Mouse (Mus musculus) bone marrow macrophage, adult 2 months (primary cell): Measurements from ENCODE around the gene Il1rap. TPM values are rescaled to one million over a fixed set of nuclear protein-coding genes. Genes with fewer than 3 reads are reported as not detected.

Experiments used
- H3K27ac ChIP-seq: 2 replicates; pipeline ENCODE4 v1.5.1; 2012; ENCODE audit warnings: low read depth, low read length; ENCODE audit not compliant: insufficient read depth
- H3K4me1 ChIP-seq: 2 replicates; pipeline ENCODE4 v1.6.1; 2012; ENCODE audit warnings: low read length; ENCODE audit not compliant: control insufficient read depth, insufficient read depth
- H3K4me3 ChIP-seq: 2 replicates; pipeline ENCODE4 v1.5.1; 2012; ENCODE audit warnings: mild to moderate bottlenecking, low read length, moderate library complexity; ENCODE audit not compliant: insufficient read depth
- CTCF ChIP-seq: IDR thresholded peaks from 2 replicates; pipeline ENCODE4 v1.5.1; 2012; ENCODE audit warnings: low read depth, mild to moderate bottlenecking, low read length, moderate library complexity
- POLR2A ChIP-seq: IDR thresholded peaks from 2 replicates; pipeline ENCODE4 v1.6.1; 2012; ENCODE audit warnings: mild to moderate bottlenecking, low read depth, low read length, borderline replicate concordance
- polyA plus RNA-seq: library from polyadenylated mRNA; stranded (reverse); fragments of >200 nt; gene quantifications from 2 replicates; pipeline ENCODE4 v1.2.4, GENCODE M21; 2012; ENCODE audit not compliant: missing spikeins, insufficient read depth, insufficient read length

The Il1rap gene
- polyA plus RNA-seq, 1 experiment, result 5.8 TPM

- Histone ChIP-seq H3K27ac (no peak overlapping the region), H3K4me1 (no peaks in the 10 kb centered on the region), H3K4me3 (no peak overlapping the region)
- TF ChIP-seq POLR2A (no peak), CTCF (no peak)
Measured at GRCm38 (mm10) chr16:26669081-26669480, 87.6 kb downstream of the Il1rap start.

DNA sequence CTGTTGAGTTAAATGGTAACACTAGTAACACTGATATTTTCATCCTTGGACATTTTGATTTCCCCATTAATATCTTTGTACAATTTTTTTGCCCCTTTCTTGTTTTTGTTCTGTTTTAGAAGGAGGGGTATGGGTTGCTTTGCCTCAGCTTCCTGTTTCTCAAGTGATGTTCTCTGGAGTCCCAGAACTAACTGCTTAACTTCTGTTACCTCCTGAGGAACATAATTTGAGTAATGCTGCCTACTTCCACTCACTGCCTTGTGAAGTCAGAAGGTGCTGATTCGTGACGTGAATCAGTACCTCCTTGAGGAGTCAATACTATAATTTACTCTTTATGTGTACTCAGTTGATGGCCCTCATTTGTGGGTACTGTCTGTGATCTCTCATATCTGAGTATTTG is 98.9 kb downstream of the Il1rap start:
- Histone ChIP-seq H3K27ac (no peak overlapping the region), H3K4me1 (0 out of 2 replicates have a peak, but pooled peaks cover 4% of the 10 kb centered on the region), H3K4me3 (no peak overlapping the region)
- TF ChIP-seq CTCF (no peak), POLR2A (no peak)

- H3K4me1 ChIP-seq, result peaks cover 6% of the 10 kb centered on the region
- H3K27ac ChIP-seq, result no peak overlapping the region
- no peak overlapping the region for H3K4me3 ChIP-seq
- TF ChIP-seq CTCF, result no peak
- no peak for TF ChIP-seq POLR2A
Measured at GRCm38 (mm10) chr16:26689771-26690170, 108.3 kb downstream of the Il1rap start.

DNA sequence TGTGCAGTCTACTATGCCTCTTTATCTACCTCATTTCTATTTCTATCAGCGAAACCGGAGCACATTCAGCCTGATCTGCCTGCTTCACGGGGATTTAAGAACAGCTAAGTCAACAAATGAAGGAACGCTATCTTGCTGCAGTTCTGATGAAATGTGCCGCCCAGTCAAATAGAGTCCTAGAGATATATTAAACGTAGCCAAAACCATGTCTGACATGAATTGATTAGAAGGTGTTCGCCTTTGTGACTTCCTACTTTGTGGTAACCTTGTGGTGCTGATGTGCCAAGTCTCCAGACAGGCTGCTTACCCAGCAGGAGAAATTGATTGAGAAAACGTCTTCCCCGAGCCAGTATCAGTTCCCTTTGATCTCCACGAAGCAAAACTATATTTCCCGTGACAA is 109.8 kb downstream of the Il1rap start:
- TF ChIP-seq CTCF (no peak), POLR2A (no peak)
- H3K4me3 ChIP-seq, result no peak overlapping the region
- H3K27ac ChIP-seq, result no peak overlapping the region
- H3K4me1 ChIP-seq, result peaks cover 6% of the 10 kb centered on the region

- H3K4me1 ChIP-seq, result no peaks in the 10 kb centered on the region
- no peak for TF ChIP-seq CTCF
- H3K27ac ChIP-seq, result no peak overlapping the region
- no peak overlapping the region for H3K4me3 ChIP-seq
Measured at GRCm38 (mm10) chr16:26698076-26698475, 116.6 kb downstream of the Il1rap start.

DNA sequence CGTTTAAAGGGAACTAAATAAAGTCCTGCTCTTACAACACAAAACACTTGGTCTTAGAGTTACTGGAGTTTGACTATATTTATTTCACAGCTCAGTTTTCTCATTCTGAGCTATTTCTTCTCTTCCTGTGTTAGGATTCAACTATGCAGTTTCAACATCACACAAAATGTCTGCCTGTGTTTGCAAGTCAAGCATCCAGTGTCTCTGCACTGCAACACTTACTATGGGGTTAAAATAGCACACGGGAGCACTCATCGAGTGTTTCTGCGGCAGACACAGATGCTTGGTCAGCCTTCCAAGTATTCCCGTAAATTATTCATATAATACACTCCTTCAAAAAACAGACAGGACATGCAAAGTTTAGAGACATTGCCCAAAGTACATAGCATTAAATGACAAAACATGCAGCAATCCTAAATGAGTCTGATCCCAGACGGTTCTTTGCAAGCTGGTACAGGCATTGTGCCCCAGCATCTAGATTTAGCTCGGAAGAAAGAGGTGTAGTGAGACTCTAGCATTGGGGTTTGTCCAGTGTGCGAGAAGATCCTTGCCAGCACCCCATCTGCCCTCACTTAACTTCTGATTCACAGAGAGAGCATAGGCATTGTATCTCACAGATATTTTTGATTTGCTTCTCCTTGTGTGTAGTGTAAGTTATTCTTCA is 119.1 kb downstream of the Il1rap start:
- TF ChIP-seq CTCF (no peak), POLR2A (no peak)
- no peaks in the 10 kb centered on the region for H3K4me1 ChIP-seq
- no peak overlapping the region for H3K4me3 ChIP-seq
- H3K27ac ChIP-seq, result no peak overlapping the region

GRCm38 (mm10) chr16:26705658-26706371 is 124.3 kb downstream of the Il1rap start:
- TF ChIP-seq CTCF (no peak), POLR2A (no peak)

DNA sequence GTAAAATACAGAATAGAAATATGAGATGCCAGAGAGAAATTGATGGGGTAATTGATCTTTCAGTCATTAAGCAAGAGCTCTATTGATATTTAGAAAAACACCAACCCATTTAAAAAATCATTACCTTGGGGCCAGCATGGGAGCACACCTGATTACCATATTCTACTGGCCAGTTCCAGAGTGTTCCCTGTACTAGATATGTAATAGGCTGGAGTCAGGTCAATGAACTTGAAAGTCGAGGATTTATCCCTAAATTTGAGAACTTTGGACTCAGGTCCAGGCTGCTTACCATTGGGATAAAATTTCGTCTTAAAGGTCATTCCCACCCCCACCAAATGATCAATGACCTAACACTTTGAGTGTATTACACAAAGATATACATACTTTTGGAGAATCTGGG is 125.0 kb downstream of the Il1rap start:
- no peak for TF ChIP-seq POLR2A
- TF ChIP-seq CTCF, result no peak
- Histone ChIP-seq H3K4me3 (no peak overlapping the region), H3K27ac (no peak overlapping the region), H3K4me1 (no peaks in the 10 kb centered on the region)

More at GRCm38 (mm10) chr16:26705658-26706371, 124.3 kb downstream of the Il1rap start:
- no peaks in the 10 kb centered on the region for H3K4me1 ChIP-seq
- no peak overlapping the region for H3K27ac ChIP-seq
- no peak overlapping the region for H3K4me3 ChIP-seq

DNA sequence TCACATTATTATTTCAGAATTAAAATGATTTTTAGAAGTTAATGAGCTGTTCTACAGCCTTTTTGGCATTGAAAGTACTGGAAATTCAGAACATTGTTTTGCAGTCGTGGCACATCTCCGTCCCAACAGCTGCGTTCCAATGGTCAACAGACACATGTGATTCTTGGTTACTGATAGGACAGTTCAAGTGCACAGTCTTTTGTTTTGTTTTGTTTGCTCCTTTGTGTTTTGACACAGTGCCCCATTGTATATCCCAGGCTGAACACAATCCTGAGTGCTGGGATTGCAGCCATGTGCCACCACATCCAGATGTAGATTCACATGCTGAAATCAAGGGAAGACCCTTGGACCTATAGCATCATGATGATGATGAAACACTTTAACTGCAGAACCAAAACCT is 129.4 kb downstream of the Il1rap start:
- Histone ChIP-seq H3K4me3 (no peak overlapping the region), H3K4me1 (no peaks in the 10 kb centered on the region), H3K27ac (no peak overlapping the region)
- no peak for TF ChIP-seq POLR2A
- no peak for TF ChIP-seq CTCF

DNA sequence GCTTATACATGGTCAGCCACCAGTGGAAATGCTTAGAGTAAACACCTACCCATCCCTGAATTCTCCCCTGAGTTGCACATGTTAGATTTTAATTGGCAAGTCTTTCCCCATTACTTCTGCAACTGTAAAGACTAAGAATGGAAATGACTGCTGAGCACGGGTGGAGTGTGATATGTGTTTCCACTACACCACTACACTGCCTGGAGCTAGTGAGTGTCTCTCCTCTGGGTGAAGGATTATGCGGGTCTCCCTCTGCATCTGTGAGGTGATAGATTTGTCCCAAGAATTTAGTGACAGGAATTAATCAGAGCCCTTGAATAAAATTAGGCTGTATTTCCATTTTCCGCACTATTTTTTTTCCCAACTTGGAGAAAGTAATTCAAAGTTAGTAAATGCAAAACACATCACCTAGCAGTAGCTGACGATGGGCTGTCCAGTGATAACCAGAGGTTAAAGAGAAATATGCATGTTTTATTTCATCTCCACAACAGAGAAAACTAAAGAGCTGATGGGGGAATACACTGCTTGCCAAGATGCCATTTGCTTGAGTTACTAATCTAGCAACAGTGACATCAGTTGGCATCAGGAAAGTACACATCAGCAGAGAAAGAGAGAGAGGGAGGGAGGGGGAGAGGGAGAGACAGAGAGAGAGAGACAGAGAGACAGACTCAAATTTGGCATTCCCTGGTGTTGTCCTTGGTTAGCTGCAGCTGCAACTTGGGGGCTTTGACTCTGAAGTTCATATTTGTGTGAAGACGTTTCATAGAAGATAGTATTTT is 132.2 kb downstream of the Il1rap start:
- no peaks in the 10 kb centered on the region for H3K4me1 ChIP-seq
- TF ChIP-seq CTCF, result no peak
- TF ChIP-seq POLR2A, result no peak
- no peak overlapping the region for H3K27ac ChIP-seq
- no peak overlapping the region for H3K4me3 ChIP-seq
